Mouse (Mus musculus) kidney, postnatal 4 days (tissue): Measurements from ENCODE around the gene Ppp6r2.

Experiments
- DNase-seq, 2 experiments: peaks; one replicate each; pipeline ENCODE4 v3.0.0; 2021; ENCODE audit warnings: mixed read lengths in 2 of 2

The Ppp6r2 gene

GRCm38 (mm10) chr15:89314107-89314506 is 102.8 kb downstream of the Ppp6r2 start:
- no peak for DNase-seq

GRCm38 (mm10) chr15:89314511-89315189 is 103.3 kb downstream of the Ppp6r2 start:
- peak; percentile 61 to 73 for DNase-seq

DNA sequence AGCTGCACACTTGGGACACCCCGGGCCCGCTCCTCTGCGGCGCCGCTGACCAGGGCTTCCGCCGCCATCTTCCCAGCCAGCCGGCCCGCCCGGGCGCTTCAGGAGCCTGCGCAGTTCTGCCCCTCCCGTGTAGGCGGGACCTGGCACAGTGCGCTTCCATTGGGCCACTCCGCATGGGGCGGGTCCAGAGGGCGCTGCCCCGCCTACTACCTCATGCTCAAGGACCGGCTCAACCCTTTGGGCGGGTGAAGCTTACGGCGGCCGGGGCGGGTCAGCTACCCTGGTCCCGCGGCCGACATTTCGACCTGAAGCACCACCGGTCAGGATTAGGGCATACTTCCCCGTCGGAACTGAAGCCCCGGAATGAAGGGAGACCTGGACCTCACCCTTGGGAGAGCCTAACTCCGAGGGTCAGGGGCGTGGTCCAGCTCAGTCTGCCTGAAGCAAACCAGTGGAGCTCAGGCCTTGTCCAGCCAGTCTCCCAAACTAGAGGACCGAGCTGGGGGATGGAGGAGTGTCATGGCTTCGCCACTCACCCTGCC is 103.9 kb downstream of the Ppp6r2 start, which contains the start of gene Sbf1:
Sbf1 (minus strand) TSS at position 122 of the 542 bp plus-strand sequence.
- DNase-seq = peak; percentile 98 to 99

DNA sequence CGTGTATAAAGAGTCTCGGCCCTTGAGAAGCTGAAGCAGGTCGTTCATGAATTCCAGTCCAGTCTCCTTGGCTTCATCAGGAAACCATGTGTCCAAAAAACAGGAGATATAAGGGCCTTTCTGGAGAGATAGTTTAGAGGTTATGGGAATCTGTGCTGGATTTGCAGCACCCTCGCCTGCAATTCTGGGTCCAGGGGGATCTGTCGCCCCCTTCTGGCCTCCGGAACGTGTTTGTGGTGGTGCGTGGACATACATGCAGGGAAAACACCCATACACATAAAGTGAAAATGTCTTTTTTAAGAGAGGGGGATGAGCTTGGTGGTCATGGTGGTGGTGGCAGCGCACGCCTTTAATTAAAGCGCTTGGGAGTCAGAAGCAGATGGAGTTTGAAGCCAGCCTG is 104.8 kb downstream of the Ppp6r2 start:
- peak; percentile 50 to 56 for DNase-seq

DNA sequence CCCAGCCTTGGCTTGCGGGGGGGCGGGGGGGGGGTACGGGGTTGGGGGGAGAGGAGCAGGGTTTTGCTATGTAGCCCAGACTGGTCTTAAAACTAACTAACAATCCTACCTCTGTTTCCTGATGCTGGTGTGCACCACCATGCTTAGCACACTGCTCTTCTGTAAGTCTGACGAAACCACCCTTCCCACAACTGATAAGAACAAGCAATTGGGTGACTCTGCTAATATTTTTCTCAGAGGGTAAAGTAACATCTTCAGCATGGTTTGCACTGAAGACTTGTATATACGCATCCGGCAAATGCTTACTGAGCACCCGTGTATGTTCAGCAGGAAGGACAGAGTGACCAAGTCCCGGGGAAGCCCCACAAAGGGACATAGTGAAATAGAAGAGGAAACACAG is 109.9 kb downstream of the Ppp6r2 start:
- no peak for DNase-seq

DNA sequence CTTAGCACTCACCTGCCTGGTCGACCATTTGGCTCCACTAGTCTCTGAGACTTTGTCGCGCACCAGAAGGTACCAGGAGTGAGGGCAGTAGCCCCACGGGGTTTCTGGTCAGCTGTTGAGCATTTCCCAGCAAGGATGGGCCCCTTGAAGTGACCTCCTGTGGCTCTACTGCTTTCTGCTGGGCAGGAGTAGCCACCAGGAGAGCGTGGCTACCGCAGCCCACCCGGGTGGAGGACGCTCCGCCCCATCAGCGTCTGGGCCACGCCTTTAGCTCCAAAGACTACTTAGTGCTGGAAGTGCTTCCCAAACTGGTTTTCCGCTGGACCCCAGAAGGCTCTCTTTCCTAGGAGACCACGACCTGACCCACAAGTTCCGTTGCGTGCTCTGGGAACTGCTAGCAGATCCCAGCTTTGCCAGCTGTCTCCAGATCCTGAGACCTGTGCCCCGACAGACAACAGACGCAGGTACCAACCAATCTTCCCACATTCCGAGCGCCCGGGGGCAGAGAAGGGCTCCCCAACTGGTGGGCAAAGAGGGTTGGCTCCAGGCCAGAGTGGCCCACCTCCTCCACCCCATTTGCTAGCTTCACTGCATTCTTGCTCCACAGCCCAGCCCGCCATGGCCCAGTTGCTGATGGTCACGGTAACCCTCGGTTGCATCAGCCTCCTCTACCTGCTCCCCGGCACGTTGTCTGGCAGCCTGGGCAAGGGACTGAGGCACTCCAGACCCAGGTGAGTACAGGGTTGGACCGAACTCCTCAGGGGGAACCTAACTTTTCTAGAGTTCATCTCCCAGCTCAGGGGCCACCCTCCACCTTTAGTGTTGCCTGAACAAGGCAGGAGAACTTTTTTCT is 111.5 kb downstream of the Ppp6r2 start, which contains the start of gene Adm2:
Adm2 (plus strand) TSS at position 51 of the 853 bp plus-strand sequence.
- DNase-seq = peak; percentile 37 to 38

DNA sequence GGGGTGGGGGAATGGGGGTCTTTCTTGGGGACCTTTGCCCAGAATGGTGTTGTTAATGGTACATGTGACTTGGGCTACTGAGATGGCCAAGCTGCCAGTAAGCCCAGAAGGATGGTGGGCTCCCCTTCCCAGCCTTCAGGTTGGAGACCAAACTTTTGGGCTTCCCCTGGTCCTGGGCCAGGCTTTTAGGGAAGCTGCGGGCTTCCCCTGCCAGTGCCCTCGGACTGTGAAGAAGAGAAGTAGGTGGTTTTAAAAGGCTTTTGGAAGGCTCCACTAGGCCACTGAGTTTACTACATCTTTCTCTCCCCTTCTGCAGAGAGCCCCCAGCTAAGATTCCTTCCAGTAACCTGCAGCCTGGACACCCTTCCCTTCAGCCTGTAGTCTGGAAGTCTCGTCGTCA is 112.3 kb downstream of the Ppp6r2 start:
- DNase-seq = no peak

- DNase-seq = peak; percentile 36 to 64
Measured at GRCm38 (mm10) chr15:89326441-89326840, 115.1 kb downstream of the Ppp6r2 start.

- DNase-seq = peak in 1 of 2 experiments; percentile 35
Measured at GRCm38 (mm10) chr15:89334271-89334670, 122.9 kb downstream of the Ppp6r2 start, which contains the start of gene Miox. TSS of gene Miox (plus strand) at chr15:89334398.

DNA sequence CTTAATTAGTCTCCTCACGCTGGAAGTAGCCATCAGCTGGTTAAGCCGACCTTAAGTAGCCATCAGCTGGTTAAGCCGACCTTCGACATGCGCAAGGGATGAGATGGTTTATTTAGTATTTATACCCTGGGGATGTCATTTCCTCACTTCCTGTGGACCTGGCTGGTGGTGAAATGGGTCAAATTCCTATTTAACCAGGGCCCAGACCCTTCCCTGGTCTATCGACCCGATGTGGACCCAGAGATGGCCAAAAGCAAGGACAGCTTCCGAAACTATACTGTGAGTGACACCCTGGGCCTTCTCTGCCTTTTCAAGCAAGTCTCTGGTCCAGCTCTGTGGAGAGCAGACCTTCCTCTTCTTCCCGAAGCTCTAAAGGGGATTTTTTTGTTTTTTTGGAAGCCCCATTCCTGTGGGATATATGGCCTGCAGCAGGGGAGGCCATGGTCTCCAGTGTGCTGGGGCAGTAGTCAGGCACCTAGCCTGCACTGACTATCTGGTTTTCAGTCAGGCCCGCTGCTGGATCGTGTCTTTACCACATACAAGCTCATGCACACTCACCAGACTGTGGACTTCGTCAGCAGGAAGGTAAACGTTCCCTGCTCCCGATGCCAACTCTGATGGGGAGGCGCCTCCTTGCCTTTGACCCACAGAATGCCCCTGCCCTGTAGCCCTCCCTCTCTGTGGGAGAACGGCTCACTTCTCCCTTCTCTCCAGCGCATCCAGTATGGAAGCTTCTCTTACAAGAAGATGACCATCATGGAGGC is 123.6 kb downstream of the Ppp6r2 start:
- DNase-seq = peak in 1 of 2 experiments; percentile 17

GRCm38 (mm10) chr15:89336422-89336821 is 125.1 kb downstream of the Ppp6r2 start:
- DNase-seq = no peak
